Mouse (Mus musculus) kidney, postnatal 0 days (tissue): ENCODE measurements around the gene Kcnj3. TPM values are rescaled to one million over a fixed set of nuclear protein-coding genes. Genes with fewer than 3 reads are reported as not detected.

ENCODE experiments used
- ATAC-seq: fragments of 200-750 bp; cut with Nextera tagmentation; replicated peaks from 2 replicates; pipeline ENCODE4 v1.8.0; 2017; ENCODE audit warnings: low read depth, moderate number of reproducible peaks, moderate TSS enrichment, moderate library complexity; ENCODE audit not compliant: low FRiP score
- DNase-seq: peaks from one replicate; pipeline ENCODE4 v3.0.0-alpha.2; 2016; ENCODE audit warnings: low spot score
- H3K27ac ChIP-seq: fragments of 300-500 bp; sonication (generic); 2 replicates; pipeline ENCODE4 v1.5.1; 2014; ENCODE audit warnings: mild to moderate bottlenecking
- H3K27me3 ChIP-seq: fragments of 300-500 bp; sonication (generic); 2 replicates; pipeline ENCODE4 v1.6.1; 2014; ENCODE audit warnings: low read length, mixed read lengths; ENCODE audit not compliant: insufficient read depth
- H3K36me3 ChIP-seq: fragments of 300-500 bp; sonication (generic); 2 replicates; pipeline ENCODE4 v1.6.1; 2014; ENCODE audit warnings: low read length, mixed read lengths; ENCODE audit not compliant: insufficient read depth
- H3K4me1 ChIP-seq: fragments of 300-500 bp; sonication (generic); replicated peaks from 2 replicates; pipeline ENCODE4 v1.6.1; 2014; ENCODE audit warnings: antibody characterized with exemption, low read length, mixed read lengths; ENCODE audit not compliant: insufficient read depth
- H3K4me2 ChIP-seq: fragments of 300-500 bp; sonication (generic); 2 replicates; pipeline ENCODE4 v1.6.1; 2014; ENCODE audit warnings: mild to moderate bottlenecking, low read length, moderate library complexity, mixed read lengths
- H3K4me3 ChIP-seq: fragments of 300-500 bp; sonication (generic); replicated peaks from 2 replicates; pipeline ENCODE4 v1.5.1; 2014; ENCODE audit warnings: low read depth, low read length
- H3K9ac ChIP-seq: fragments of 300-500 bp; sonication (generic); 2 replicates; pipeline ENCODE4 v1.6.1; 2014; ENCODE audit warnings: low read depth, low read length
- H3K9me3 ChIP-seq: fragments of 300-500 bp; sonication (generic); replicated peaks from 2 replicates; pipeline ENCODE4 v1.6.1; 2016; ENCODE audit warnings: low read length, inconsistent platforms, mixed read lengths
- CTCF ChIP-seq: IDR thresholded peaks from 2 replicates; pipeline ENCODE4 v1.5.1; 2016; ENCODE audit warnings: antibody characterized with exemption, low read depth, mild to moderate bottlenecking, moderate library complexity
- WGBS: fragments of 180-500 bp; shearing (Covaris S2); extraction: QIAGEN DNeasy Blood & Tissue Kit; methylation state at CpG from one replicate; pipeline ENCODE4 v1.1.7; 2014; 5-methylcytosine and 5-hydroxymethylcytosine counted together
- polyA plus RNA-seq: library from polyadenylated mRNA; unstranded; fragments of >200 nt; fragmentation: Nextera tagmentation; extraction: Ambion mirVana; gene quantifications from 2 replicates; pipeline ENCODE4 v1.2.1, GENCODE M21; 2015

Kcnj3 gene
- polyA plus RNA-seq, 1 experiment from 2014 or later, result 0.03 TPM

GRCm38 (mm10) chr2:55437007-55437949 lies 1.5 kb downstream of the Kcnj3 start:
- H3K27ac ChIP-seq, result no peak overlapping the region
- DNase-seq (no peak), ATAC-seq (0 out of 2 replicates have a peak, but pooled peaks have one; percentile 30)
- WGBS, result 1% methylated on average over 51 of the region's 51 CpGs
- peaks cover 20% of the 10 kb centered on the region; the same call in 1 of the 2 replicates for H3K27me3 ChIP-seq
- 0 out of 2 replicates have a peak, but pooled peaks cover 14% of the 10 kb centered on the region for H3K4me1 ChIP-seq
- no peaks in the 10 kb centered on the region for H3K36me3 ChIP-seq
- peak overlapping the region; percentile 62 for H3K4me2 ChIP-seq
- no peak for TF ChIP-seq CTCF
- no peaks in the 10 kb centered on the region for H3K9me3 ChIP-seq
- H3K9ac ChIP-seq, result no peak overlapping the region
- H3K4me3 ChIP-seq, result peak overlapping the region; percentile 30

GRCm38 (mm10) chr2:55437977-55438376 lies 2.2 kb downstream of the Kcnj3 start:
- no peak overlapping the region for H3K4me2 ChIP-seq
- WGBS, result 20% methylated on average over 1 of the region's 1 CpGs
- H3K4me3 ChIP-seq, result no peak overlapping the region
- no peak for TF ChIP-seq CTCF
- peaks cover 20% of the 10 kb centered on the region; the same call in 1 of the 2 replicates for H3K27me3 ChIP-seq
- no peaks in the 10 kb centered on the region for H3K9me3 ChIP-seq
- H3K4me1 ChIP-seq, result 0 out of 2 replicates have a peak, but pooled peaks cover 14% of the 10 kb centered on the region
- no peak for ATAC-seq
- H3K9ac ChIP-seq, result no peak overlapping the region
- no peak overlapping the region for H3K27ac ChIP-seq
- H3K36me3 ChIP-seq, result no peaks in the 10 kb centered on the region
- DNase-seq, result no peak

GRCm38 (mm10) chr2:55439211-55439610 lies 3.4 kb downstream of the Kcnj3 start:
- Histone ChIP-seq H3K27me3 (peaks cover 20% of the 10 kb centered on the region; the same call in 1 of the 2 replicates), H3K9ac (no peak overlapping the region), H3K4me2 (no peak overlapping the region), H3K4me3 (no peak overlapping the region), H3K9me3 (no peaks in the 10 kb centered on the region), H3K36me3 (no peaks in the 10 kb centered on the region), H3K4me1 (0 out of 2 replicates have a peak, but pooled peaks cover 14% of the 10 kb centered on the region), H3K27ac (no peak overlapping the region)
- TF ChIP-seq CTCF, result no peak
- DNase-seq, result no peak
- ATAC-seq, result no peak

GRCm38 (mm10) chr2:55442006-55442405 lies 6.2 kb downstream of the Kcnj3 start:
- Histone ChIP-seq H3K27me3 (peaks cover 13% of the 10 kb centered on the region; the same call in 1 of the 2 replicates), H3K36me3 (no peaks in the 10 kb centered on the region), H3K9me3 (no peaks in the 10 kb centered on the region), H3K4me1 (0 out of 2 replicates have a peak, but pooled peaks cover 6% of the 10 kb centered on the region), H3K4me2 (no peak overlapping the region), H3K9ac (no peak overlapping the region), H3K4me3 (no peak overlapping the region), H3K27ac (no peak overlapping the region)
- 82% methylated on average over 2 of the region's 2 CpGs for WGBS
- peak; percentile 21; the same call in 1 of the 2 replicates for TF ChIP-seq CTCF
- no peak for ATAC-seq
- peak; percentile 14 for DNase-seq

- H3K4me1 ChIP-seq, result no peaks in the 10 kb centered on the region
- no peak overlapping the region for H3K4me2 ChIP-seq
- no peak overlapping the region for H3K9ac ChIP-seq
- no peaks in the 10 kb centered on the region for H3K27me3 ChIP-seq
- no peak overlapping the region for H3K27ac ChIP-seq
- ATAC-seq (no peak), DNase-seq (no peak)
- H3K4me3 ChIP-seq, result no peak overlapping the region
- H3K9me3 ChIP-seq, result no peaks in the 10 kb centered on the region
- no peaks in the 10 kb centered on the region for H3K36me3 ChIP-seq
- TF ChIP-seq CTCF, result no peak
These were observed 11.5 kb downstream of the Kcnj3 start for GRCm38 (mm10) chr2:55447298-55447697.

GRCm38 (mm10) chr2:55450774-55451173 lies 15.0 kb downstream of the Kcnj3 start:
- no peak for DNase-seq
- ATAC-seq, result no peak
- Histone ChIP-seq H3K9me3 (no peaks in the 10 kb centered on the region), H3K27me3 (no peaks in the 10 kb centered on the region), H3K27ac (no peak overlapping the region), H3K4me3 (no peak overlapping the region), H3K4me1 (no peaks in the 10 kb centered on the region), H3K9ac (no peak overlapping the region), H3K36me3 (no peaks in the 10 kb centered on the region), H3K4me2 (no peak overlapping the region)
- WGBS, result 88% methylated on average over 1 of the region's 1 CpGs
- no peak for TF ChIP-seq CTCF
